Mouse (Mus musculus): ENCODE measurements around the gene Camk1d. TPM values are rescaled to one million over a fixed set of nuclear protein-coding genes. Genes with fewer than 3 reads are reported as not detected.
A peak's percentile ranks its signal among the peaks of the same experiment; 100 is the strongest.

Camk1d gene
- total and polyA plus RNA-seq, 2 experiments = 17.0 to 47.7 TPM

DNA sequence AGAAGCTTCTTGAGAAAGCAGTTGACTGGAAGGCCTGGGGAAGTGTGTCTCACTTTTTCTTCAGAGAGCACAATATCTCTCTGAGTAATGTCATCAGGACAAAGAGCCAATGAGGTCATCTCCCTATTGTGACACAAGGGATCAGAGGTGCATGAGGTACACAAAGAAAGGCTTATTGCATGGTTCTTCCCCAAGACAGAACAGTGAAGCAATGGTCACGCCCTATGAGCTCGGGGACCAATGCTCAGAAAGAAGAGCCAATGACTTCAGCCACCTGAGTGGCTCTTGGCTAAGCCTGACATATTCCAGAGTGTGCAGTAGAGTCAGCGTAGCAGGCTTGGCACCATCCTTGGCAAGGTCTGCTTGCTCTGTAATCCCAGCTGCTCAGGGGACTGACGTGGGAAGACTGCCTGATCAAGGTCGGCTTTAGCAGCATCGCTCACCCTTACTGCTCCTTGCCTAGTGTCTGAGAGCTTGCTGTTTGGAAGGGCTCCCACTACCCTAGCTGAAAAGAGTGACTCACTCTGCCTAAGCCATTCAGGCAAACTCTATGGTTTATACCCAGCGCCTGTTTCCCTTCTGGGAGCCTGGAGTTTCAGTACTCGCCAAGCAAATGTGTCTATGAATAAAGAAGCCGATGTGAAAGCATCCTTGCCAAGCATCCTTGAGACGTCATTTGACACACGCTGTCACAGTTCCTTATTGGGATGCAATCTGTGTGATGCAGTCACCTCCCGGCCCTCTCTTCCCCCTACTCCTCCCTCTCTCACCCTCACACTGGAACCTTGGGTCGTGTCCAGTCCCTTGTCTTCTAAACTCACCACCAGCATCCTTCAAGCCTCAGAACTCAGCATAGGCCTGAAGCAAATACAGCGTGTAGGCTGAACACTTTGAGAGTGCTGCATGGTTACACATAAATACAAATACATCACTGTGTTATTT is 77.2 kb downstream of the Camk1d start:
- Histone ChIP-seq H3K4me3 (ENCODE audit: insufficient read depth, low read depth, low read length) (no peak overlapping the region), H3K36me3 (ENCODE audit: control insufficient read depth, insufficient read depth, low read length) (no peaks in the 10 kb centered on the region), H3K4me1 (ENCODE audit: control insufficient read depth, insufficient read depth, low read length) (peaks cover 14% of the 10 kb centered on the region), H3K9ac (ENCODE audit: low read depth, low read length) (no peak overlapping the region), H3K27me3 (ENCODE audit: control insufficient read depth, insufficient read depth, low read length) (no peaks in the 10 kb centered on the region), H3K27ac (replicated peaks; ENCODE audit: insufficient read depth, low read depth, low read length) (peak overlapping the region; percentile 0; the same call in 1 of the 2 replicates), H3K79me2 (ENCODE audit: control insufficient read depth, insufficient read depth, low read length) (peaks cover 33% of the 10 kb centered on the region; the same call in 1 of the 2 replicates)
- peak; percentile 79 for DNase-seq (ENCODE audit: extremely low read depth, low read depth, low spot score)
- 67% methylated on average over 14 of the region's 14 CpGs for WGBS
- no peak for TF ChIP-seq POLR2A (IDR thresholded peaks at IDR 0.05; ENCODE audit: extremely low read depth, insufficient read depth, low read length)
- no peak for TF ChIP-seq CTCF (IDR thresholded peaks at IDR 0.05; ENCODE audit: low read depth, low read length)

GRCm38 (mm10) chr2:5632355-5632684 is 82.0 kb downstream of the Camk1d start:
- TF ChIP-seq POLR2A (IDR thresholded peaks at IDR 0.05; ENCODE audit: extremely low read depth, insufficient read depth, low read length) = no peak
- TF ChIP-seq CTCF (IDR thresholded peaks at IDR 0.05; ENCODE audit: low read depth, low read length) = no peak
- H3K79me2 ChIP-seq (ENCODE audit: control insufficient read depth, insufficient read depth, low read length) = peaks cover 12% of the 10 kb centered on the region; the same call in 1 of the 2 replicates
- H3K27ac ChIP-seq (replicated peaks; ENCODE audit: insufficient read depth, low read depth, low read length) = no peak overlapping the region
- no peak overlapping the region for H3K9ac ChIP-seq (ENCODE audit: low read depth, low read length)
- H3K27me3 ChIP-seq (ENCODE audit: control insufficient read depth, insufficient read depth, low read length) = no peaks in the 10 kb centered on the region
- WGBS = 90% methylated on average over 6 of the region's 6 CpGs
- H3K4me1 ChIP-seq (ENCODE audit: control insufficient read depth, insufficient read depth, low read length) = peaks cover 12% of the 10 kb centered on the region
- H3K36me3 ChIP-seq (ENCODE audit: control insufficient read depth, insufficient read depth, low read length) = no peaks in the 10 kb centered on the region
- no peak overlapping the region for H3K4me3 ChIP-seq (ENCODE audit: insufficient read depth, low read depth, low read length)
- DNase-seq (ENCODE audit: extremely low read depth, low read depth, low spot score) = no peak

DNA sequence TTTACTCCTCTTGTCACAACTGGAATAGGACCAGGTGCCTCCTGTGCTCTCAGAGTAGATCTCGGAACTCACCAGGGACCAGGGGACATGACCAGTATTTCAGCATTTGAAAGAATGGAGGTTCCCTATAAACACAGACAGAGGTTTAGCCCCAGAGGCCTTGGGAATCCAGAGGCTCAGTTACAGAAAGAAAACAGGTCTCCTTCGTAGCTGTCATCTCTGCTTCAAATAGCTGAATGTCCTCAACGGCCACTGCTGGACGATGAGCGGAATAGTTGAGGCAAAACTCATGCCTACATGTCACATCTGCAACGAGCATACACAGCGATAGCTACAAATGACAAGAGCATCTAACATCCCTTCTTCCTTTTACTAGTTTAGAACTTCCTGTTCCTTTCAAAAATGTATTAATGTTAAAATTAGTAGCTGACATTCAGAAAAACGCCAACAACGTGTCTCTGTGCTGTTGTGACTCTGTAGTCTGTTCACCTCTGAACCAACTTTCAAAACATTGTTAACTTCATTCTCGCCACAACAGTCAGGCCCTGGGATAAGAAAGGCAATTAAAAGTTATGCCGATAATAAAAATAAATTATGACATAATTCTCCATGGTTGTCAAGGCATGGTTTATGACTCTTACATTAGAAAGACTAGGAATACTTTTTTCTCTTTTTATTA is 82.5 kb downstream of the Camk1d start:
- no peaks in the 10 kb centered on the region for H3K36me3 ChIP-seq (ENCODE audit: control insufficient read depth, insufficient read depth, low read length)
- 82% methylated on average over 11 of the region's 11 CpGs for WGBS
- peaks cover 10% of the 10 kb centered on the region; the same call in 1 of the 2 replicates for H3K79me2 ChIP-seq (ENCODE audit: control insufficient read depth, insufficient read depth, low read length)
- H3K4me3 ChIP-seq (ENCODE audit: insufficient read depth, low read depth, low read length) = no peak overlapping the region
- peaks cover 8% of the 10 kb centered on the region for H3K4me1 ChIP-seq (ENCODE audit: control insufficient read depth, insufficient read depth, low read length)
- H3K27ac ChIP-seq (replicated peaks; ENCODE audit: insufficient read depth, low read depth, low read length) = no peak overlapping the region
- no peak for TF ChIP-seq POLR2A (IDR thresholded peaks at IDR 0.05; ENCODE audit: extremely low read depth, insufficient read depth, low read length)
- TF ChIP-seq CTCF (IDR thresholded peaks at IDR 0.05; ENCODE audit: low read depth, low read length) = no peak
- no peak for DNase-seq (ENCODE audit: extremely low read depth, low read depth, low spot score)
- no peaks in the 10 kb centered on the region for H3K27me3 ChIP-seq (ENCODE audit: control insufficient read depth, insufficient read depth, low read length)
- H3K9ac ChIP-seq (ENCODE audit: low read depth, low read length) = no peak overlapping the region

GRCm38 (mm10) chr2:5630710-5631109 is 83.6 kb downstream of the Camk1d start:
- Histone ChIP-seq H3K27me3 (ENCODE audit: control insufficient read depth, insufficient read depth, low read length) (no peaks in the 10 kb centered on the region), H3K79me2 (ENCODE audit: control insufficient read depth, insufficient read depth, low read length) (peaks cover 10% of the 10 kb centered on the region; the same call in 1 of the 2 replicates), H3K9ac (ENCODE audit: low read depth, low read length) (no peak overlapping the region), H3K4me3 (ENCODE audit: insufficient read depth, low read depth, low read length) (no peak overlapping the region), H3K4me1 (ENCODE audit: control insufficient read depth, insufficient read depth, low read length) (peaks cover 2% of the 10 kb centered on the region; the same call in 1 of the 2 replicates), H3K27ac (replicated peaks; ENCODE audit: insufficient read depth, low read depth, low read length) (no peak overlapping the region), H3K36me3 (ENCODE audit: control insufficient read depth, insufficient read depth, low read length) (no peaks in the 10 kb centered on the region)
- TF ChIP-seq CTCF (IDR thresholded peaks at IDR 0.05; ENCODE audit: low read depth, low read length) (no peak), POLR2A (IDR thresholded peaks at IDR 0.05; ENCODE audit: extremely low read depth, insufficient read depth, low read length) (no peak)
- 68% methylated on average over 4 of the region's 4 CpGs for WGBS
- no peak for DNase-seq (ENCODE audit: extremely low read depth, low read depth, low spot score)

- no peaks in the 10 kb centered on the region for H3K4me1 ChIP-seq (ENCODE audit: control insufficient read depth, insufficient read depth, low read length)
- H3K79me2 ChIP-seq (ENCODE audit: control insufficient read depth, insufficient read depth, low read length) = peaks cover 24% of the 10 kb centered on the region
- H3K36me3 ChIP-seq (ENCODE audit: control insufficient read depth, insufficient read depth, low read length) = no peaks in the 10 kb centered on the region; the same call in 1 of the 2 replicates
- H3K9ac ChIP-seq (ENCODE audit: low read depth, low read length) = no peak overlapping the region
- H3K27ac ChIP-seq (replicated peaks; ENCODE audit: insufficient read depth, low read depth, low read length) = no peak overlapping the region
- DNase-seq (ENCODE audit: extremely low read depth, low read depth, low spot score) = no peak
- H3K4me3 ChIP-seq (ENCODE audit: insufficient read depth, low read depth, low read length) = no peak overlapping the region
- H3K27me3 ChIP-seq (ENCODE audit: control insufficient read depth, insufficient read depth, low read length) = no peaks in the 10 kb centered on the region
- TF ChIP-seq CTCF (IDR thresholded peaks at IDR 0.05; ENCODE audit: low read depth, low read length) (no peak), POLR2A (IDR thresholded peaks at IDR 0.05; ENCODE audit: extremely low read depth, insufficient read depth, low read length) (no peak)
- WGBS = 73% methylated on average over 4 of the region's 4 CpGs
Measured at GRCm38 (mm10) chr2:5624379-5624778, 89.9 kb downstream of the Camk1d start.
